Mouse (Mus musculus): ENCODE measurements around the gene Ap5b1.

The Ap5b1 gene

DNA sequence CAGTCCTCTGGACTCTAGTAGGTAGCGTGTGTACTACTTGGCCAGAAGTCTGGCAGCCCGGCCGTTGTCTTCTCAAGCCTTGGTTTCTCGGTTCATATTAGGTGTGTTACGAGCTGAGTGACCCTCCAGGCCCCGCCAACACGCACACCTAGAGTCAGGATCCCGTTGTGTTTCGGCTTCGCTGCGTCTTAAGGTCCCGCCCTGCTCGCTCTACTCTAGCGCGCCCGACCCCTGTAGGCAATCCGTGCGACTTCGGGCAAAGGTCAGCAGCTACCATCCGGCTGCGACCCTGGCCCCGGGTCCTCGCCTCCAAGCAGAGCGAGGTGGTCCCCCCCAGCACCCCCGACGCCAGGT, 668 bp upstream of the Ap5b1 start:
- peak in 1 of 2 experiments; percentile 8 for DNase-seq (ENCODE audit: low spot score in 2 of 2)

DNA sequence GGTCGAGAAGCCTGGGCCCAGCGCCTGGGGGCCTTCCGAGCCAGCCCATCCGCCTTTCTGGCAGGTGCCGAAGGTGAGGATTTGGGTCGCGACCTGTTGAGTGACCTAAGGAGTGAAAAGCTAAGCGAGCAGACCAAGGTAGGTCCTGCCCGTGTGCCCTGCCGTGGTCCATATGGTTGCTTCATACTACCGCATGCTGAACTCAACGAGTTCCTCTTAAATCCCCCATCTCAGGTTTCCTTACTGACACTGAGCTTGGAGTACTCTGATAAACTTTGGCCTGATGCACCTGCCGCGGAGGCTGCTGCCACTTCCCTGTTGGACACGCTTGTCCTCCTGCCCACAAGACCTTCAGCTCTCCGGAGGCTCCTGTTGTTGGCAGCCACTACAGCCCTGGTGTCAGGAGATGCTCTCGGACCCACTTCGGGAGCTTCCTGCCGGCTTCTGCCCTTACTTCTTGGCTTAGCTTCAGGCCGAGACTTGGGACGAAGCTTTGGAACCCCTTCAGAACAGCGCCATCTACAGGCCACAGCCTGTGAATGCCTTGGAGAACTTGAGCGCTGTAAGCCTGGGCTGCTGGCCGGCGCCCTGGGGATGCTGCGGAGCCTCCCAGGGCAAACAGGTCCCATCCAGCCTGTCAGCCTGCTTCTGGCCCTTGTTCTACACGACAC, 780 bp downstream of the Ap5b1 start:
- DNase-seq (ENCODE audit: low spot score in 2 of 2): peak; percentile 79 to 80

DNA sequence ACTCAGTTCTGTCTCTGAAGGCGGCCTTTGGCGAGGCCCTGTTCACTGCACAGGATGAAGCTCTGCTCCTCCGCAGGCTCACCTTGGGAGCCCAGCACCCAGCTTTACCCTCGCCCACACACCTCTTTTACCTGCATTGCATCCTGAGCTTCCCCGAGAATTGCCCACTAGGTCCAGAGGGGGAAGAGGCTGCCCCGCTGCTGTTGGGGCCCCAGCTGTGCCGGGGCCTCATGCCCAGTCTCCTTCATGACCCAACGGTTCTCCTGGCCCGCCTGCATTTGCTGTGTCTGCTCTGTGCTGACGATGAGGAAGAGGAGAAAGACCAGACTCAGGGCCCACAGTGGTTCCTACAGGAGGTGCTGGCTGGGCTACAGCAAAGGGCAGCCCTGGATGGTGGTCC, 1.7 kb downstream of the Ap5b1 start:
- DNase-seq (ENCODE audit: low spot score in 2 of 2): no peak

DNA sequence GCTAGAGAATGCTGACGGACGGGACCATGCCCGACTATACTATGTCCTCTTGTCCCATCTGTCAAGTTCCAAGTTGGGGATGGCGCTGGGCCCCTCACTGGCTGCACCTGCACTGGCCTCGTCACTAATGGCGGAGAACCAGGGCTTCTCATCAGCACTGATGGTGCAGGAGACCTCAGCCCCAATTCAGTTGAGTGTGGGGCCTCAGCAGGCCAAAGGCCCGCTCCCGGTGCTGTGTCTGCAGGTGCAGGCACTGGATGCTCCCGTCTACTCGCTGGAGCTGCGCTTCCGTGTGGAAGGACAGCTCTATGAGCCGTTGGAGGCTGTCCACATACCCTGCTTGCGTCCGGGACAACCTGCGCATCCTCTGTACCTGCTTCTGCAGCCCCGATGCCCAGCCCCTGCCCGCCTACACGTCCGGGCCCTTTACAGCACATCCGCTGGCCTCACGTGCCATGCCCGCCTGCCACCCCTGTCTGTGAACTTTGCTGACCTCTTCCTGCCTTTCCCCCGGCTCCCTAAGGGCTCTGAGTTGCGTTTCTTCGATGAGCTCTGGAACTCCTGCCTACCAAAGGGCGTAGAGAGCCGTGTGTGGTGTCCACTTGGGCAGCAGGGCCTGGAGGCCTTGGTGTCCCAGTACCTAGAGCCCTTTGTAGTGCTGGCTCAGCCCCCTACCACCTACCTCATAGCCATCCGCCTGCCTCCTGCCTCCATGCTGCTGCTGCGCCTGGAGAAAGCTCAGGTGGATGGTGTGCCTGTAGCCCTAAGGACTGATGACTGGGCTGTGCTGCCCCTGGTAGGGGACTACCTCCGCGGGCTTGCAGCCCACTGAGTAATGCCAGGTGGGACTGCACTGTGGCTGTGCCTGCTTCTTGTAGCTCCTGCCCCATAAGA, 2.8 kb downstream of the Ap5b1 start:
- no peak for DNase-seq (ENCODE audit: low spot score in 2 of 2)

DNA sequence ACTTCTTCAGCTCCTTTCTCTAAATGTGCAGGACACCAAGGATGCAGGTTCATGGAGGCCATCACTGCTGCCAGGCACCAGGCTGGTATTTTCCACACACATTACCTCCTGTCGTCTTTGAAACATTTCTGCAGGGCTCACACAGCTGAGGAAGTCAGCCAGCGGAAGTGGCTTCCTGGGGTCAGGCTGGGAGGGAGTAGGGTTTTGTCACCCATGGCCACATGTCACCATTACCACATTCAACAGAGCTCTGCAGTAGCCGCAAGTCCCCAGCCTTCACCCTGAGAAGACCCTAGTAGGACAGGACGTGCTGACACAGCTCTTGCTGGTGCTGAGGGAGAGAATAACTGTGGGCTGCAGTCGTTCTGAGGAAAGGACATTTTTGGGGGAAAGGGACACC, 4.0 kb downstream of the Ap5b1 start:
- DNase-seq (ENCODE audit: low spot score in 2 of 2): no peak

DNA sequence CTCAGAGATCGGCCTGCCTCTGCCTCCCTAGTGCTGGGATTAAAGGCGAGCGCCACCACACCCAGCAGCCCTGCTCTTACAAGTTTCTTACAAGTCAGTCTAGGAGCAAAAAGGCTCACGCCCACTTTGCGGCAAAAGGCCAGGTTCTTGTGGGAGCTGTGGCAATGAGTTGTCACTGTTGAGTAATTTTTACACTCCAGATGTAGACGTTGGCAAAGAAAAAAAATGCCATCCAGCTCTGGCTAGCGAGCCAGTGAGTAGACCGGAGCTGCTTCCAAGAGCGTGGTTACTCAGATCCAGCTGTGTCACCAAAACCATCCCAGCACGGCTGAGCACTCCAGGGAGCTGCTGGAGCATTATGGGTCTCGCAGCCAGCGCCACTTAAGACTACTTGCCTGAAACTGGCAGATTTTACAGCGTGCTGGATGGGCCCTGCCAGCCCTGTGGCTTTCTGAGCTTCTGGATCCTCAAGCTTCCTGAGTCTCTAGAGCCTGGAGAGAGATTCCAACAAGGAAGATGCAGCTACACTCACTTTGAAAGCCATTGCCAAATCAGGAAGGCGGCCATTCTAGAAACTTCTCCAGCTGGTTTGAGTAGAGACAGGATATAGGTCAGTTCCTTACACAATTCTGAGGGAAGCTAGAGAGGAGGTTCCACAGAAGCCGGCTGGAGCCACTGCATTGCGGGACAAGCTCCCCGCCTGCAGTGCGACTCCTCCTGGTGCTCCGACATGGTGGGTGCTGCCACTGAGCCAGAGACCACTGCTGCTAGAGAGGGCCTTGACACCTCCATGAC, 4.7 kb downstream of the Ap5b1 start:
- DNase-seq (ENCODE audit: low spot score in 2 of 2): peak; percentile 72 to 84

DNA sequence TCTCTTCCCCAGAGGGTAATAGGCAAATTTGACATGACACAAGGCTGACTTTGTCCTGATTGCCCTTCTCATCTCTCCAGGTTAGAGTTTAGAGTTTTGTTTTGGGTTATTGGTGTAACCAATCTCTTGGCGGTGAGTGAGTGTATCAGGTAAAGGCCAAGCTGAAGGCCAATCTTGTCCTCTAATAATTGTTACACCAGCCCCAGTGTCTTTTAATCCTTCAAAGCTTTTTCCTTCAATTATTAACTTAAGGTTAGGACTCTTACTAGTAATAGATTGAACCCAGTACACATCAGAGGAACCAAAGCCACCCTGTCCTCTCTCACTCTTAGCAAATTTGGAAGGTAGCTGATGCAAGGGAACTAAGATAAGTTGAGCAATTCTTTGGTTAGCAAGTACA, 7.5 kb downstream of the Ap5b1 start:
- no peak for DNase-seq (ENCODE audit: low spot score in 2 of 2)

DNA sequence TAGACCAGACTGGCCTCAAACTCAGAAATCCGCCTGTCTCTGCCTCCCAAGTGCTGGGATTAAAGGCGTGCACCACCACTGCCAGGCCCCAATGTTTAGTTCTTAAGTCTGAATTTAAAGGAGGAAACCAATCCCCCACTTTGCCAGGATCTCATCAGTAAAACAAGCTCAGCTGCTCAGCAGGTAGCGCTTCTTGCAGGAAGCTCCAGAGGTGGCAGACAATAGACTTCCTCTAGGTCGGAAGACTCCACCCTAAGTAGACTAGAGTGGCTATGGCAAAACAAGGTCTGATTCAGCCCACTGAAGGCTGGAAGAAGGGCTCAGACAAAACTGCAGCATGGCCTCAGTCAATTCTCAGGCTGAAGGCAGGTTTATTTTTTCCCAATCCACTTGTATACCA, 12.1 kb downstream of the Ap5b1 start:
- DNase-seq (ENCODE audit: low spot score in 2 of 2): no peak

DNA sequence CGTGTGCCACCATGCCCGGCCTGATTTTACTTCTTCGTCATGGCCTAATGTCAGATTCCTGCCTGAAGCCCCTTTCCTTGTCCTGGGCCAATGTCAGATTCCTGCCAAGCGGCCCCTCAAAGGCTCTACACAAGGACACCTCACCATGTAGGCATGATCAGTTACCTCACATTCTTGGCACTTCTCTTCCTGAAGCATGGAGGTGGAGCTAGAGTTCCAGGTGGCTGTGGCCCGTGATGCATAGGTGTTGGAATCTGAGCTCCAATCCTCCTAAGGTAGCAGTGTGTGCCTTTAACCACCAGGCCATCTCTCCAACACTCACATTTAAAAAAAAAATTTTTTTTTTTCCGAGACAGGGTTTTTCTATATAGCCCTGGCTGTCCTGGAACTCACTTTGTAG, 13.0 kb downstream of the Ap5b1 start:
- DNase-seq (ENCODE audit: low spot score in 2 of 2): no peak

DNA sequence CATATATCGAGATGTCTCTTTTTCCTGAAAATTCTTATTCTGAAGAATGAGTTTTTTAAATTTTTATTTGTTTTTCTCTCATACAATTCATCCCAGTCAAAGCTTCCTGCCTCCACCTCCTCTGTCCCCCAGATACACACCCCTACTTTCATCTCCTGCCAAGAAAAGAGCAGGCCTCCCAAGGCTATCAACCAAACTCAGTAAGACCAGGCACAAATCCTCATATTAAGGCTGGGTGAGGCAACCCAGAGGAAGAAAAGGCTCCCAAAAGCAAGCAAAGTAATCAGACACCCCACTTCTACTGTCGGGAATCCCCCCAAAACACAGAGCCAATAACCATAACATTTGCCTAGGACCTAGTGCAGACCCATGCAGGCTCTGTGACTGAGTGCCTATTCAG, 14.2 kb downstream of the Ap5b1 start:
- no peak for DNase-seq (ENCODE audit: low spot score in 2 of 2)

DNA sequence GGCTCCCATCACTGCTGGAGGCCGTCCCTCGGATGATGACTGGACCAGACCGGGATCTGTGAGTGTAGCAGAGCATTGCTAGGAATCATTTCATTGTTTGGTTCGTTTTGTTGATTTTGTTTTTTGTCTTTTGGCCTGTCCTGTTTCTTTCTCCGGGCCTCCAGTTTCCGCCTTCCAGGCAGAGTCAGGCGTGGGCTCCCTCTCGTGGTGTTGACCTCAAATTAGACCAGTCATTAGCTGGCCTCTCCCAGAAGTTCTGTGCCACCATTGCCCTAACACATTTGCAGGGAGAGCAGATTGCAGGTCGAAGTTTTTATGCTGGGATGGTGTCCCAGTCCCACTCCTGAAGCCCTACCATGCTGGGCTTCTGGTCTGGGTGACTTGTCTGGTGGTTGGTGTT, 21.3 kb downstream of the Ap5b1 start:
- no peak for DNase-seq (ENCODE audit: low spot score in 2 of 2)

DNA sequence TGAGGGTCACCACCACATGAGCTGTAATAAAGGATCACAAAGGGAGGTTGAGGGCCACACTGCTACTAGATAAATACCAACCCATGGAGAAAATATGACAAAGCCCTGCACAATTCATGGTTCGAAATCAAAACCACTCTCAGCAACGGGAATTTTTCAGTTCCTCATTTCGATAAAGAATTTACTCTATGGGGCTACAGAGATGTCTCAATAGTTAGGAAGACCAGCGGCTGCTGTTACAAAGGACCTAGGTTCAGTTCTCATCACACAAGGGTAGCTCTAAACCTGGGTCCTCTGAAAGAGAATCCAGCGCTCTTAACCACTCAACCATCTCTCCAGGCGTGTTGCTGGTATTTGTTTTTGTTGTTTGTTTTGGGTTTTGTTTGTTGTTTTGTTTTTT, 24.1 kb downstream of the Ap5b1 start:
- DNase-seq (ENCODE audit: low spot score in 2 of 2): no peak

DNA sequence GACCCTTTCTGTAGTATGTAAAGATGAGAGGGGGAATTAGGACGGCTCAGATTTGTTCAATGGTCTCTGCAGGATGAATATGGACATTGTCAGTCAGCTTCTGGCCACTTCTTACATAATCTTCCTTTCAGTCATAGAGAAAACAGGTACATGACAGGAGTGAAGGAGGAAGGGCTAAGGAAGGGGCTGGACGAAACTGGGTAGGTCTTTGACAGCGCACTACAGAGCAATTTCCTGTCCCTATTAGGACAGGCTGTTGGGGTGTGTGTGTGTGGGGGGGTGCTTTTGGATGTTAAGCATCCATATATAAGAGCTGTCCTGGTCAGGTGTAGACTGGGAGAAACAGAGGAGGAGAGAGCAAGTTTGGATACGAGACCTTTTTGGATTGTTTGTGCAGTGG, 31.4 kb downstream of the Ap5b1 start:
- DNase-seq (ENCODE audit: low spot score in 2 of 2): no peak

DNA sequence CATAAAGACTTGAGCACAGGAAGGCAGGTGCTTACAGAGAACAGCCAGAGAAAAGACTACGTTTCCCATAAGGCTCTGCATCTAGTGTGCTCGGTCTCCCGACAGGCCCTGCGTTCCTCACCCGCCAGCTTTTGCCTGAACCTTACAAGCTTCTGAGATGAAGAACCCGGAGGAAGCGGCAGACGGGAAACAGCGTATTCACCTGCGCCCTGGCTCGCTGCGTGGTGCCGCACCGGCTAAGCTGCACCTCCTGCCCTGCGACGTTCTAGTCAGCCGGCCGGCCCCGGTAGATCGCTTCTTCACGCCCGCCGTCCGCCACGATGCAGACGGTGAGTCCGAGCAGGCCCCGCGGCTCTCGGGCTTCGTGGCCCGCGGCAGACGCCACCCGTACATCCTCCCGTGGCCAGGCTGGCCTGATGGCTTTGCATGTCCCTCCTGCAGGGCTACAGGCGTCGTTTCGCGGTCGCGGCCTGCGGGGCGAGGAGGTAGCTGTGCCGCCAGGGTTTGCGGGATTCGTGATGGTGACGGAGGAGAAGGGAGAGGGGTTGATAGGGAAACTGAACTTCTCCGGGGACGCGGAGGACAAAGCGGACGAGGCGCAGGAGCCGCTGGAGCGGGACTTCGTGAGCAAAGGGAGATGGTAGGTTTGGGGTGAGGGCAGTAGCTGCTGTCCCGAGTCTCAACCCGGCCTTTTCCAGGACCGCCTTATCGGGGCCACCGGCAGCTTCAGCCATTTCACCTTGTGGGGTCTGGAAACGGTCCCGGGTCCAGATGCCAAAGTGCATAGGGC, 34.1 kb downstream of the Ap5b1 start, which contains the start of gene Rnaseh2c:
Gene Rnaseh2c, plus strand, starts transcription at position 122 of the 790 bp plus-strand sequence.
- peak; percentile 80 to 83 for DNase-seq (ENCODE audit: low spot score in 2 of 2)

DNA sequence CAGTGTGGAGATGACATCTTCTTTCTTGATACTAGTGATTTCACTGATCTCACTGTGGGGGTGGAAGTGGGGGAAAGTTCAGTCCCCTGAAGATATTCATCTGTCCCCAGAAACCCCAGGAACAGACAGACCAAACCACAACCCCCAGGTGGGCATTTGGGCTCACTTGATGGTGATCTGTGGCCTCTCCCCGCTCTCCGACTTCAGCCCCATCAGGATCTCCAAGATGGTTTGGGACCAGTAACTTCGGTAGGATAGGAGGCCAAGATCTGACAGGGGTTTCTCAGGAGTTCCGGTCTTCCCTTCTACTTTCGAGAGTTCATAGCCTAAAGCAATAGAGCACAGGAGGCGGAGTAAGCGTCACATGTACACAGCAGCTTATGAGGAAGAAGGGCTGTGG, 35.8 kb downstream of the Ap5b1 start:
- no peak for DNase-seq (ENCODE audit: low spot score in 2 of 2)

DNA sequence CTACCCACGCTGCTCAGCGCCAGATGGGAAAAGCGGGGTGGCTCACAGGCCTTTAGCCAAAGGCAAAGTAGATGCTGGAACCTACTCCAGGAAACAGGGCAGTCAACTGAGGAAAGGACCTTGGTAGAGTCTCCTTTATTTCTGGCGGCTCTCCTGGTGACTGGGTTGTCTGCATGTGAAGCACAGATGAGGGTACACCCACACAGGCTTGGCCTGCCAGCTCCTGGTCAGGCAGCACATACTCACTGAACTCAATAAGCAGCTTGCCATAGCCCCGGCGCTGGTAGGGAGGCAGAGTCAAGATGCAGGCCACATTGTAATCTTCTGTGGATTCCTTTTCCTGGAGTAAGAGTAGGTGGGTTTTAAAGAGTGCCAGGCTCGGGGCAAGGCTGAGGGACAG, 37.3 kb downstream of the Ap5b1 start:
- peak in 1 of 2 experiments; percentile 49 for DNase-seq (ENCODE audit: low spot score in 2 of 2)

DNA sequence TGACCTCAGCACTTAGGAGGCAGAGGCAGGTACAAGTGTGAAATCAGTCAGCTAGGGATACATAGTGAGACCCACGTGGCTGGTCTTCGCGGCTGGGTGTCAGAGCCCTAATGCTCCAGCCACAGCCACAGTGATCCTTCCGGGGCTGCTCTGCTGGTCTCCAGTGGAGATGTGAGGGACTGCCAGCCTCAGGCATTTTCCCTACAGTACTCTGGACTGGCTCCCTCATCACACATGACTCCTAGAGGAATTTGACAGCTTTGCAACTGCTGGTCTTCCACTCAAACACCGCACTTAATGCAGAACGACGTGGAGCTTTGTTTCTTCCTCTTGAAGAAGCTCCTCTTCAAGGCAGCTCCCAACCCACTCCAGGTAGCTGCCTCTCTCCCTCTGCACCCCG, 38.4 kb downstream of the Ap5b1 start:
- no peak for DNase-seq (ENCODE audit: low spot score in 2 of 2)

DNA sequence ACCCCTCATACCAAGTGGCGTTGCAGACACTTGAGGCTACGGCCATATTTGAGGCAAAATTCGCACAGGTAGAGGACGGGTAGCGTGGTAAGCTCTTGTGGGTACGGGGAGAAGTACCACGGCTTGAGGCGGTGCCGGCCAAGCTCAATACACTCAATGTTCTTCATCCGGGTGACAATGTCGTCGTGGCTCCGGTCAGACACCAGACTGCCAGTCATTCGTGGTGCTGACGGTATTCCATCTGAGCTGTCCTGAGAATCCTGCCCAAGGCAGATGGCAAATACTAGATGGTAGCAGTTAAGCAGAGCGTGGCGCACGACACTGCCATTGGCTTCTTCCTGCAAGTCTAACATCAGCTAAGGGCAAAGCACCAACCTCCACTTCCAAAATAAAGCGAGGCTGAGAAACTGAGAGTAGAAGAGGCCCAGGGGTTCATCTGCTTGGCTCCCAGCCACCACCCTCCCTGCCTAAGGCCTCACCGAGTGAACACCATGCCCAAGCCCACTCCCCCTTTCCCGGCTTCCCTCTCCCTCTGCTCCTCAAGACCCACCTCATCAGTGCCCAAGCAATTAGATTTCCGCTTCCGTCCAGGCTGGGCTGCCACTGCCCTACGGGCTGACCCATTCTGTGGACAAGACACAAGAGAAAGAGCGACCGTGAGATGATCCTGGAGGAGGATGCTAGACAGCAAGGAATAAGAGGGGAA, 40.0 kb downstream of the Ap5b1 start:
- DNase-seq (ENCODE audit: low spot score in 2 of 2): no peak

DNA sequence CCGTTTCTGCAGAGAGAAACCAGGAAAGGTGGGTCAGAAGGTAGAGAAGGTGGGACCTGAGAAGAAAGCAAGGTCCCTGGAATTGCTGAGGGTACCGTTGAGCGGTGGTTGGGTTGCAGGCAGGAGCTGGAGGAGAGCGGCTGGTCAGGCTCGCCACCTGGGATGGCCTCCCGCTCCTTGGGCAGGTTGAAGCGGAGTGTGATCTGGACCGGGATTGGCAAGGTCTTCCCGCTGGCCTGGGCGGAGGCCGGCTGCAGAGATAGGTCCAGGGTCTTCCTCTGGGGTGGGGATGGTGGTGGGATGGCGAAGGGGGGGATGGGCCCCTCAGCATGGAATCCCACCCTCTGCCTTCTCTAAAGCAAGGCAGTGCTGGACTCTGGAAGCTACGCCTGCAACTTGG, 40.9 kb downstream of the Ap5b1 start:
- DNase-seq (ENCODE audit: low spot score in 2 of 2): no peak

DNA sequence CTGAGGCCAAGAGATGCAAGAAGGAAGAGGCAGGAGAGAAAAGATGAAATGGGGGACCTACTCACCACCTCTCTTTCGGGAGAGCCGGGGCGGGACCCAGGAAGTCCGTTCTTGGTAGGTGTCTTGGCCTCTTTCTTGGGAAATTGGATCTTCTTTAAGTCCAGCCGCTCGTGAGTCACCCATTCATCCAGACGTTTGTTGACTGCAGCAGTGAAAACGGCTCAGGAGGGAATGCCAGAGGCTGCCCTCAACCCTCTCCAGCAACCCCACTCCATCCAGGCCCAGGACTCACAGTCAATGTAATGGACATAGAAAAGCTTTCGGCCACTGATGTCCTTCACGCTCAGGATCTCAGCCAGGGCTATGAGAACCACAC, 41.3 kb downstream of the Ap5b1 start:
- DNase-seq (ENCODE audit: low spot score in 2 of 2): peak in 1 of 2 experiments; percentile 27

All from right cerebral cortex, adult 2 months (tissue).